Mouse (Mus musculus): ENCODE data around the gene Gm3238.
"Not testable (repeated sequence)": the region's sequence is repeated elsewhere in the genome, so short reads cannot be mapped to it uniquely, and the experiment has no call there.

Gene Gm3238

GRCm38 (mm10) chr10:77741924-77742688 lies 29.0 kb downstream of the Gm3238 start, which contains the start of gene Gm18596:
TSS of gene Gm18596 (minus strand) at chr10:77742638.
- not testable (repeated sequence) for DNase-seq (ENCODE audit: low spot score)

- DNase-seq (ENCODE audit: low spot score) = no peak
These were observed 32.2 kb downstream of the Gm3238 start for GRCm38 (mm10) chr10:77738929-77739328.

GRCm38 (mm10) chr10:77735928-77736327 lies 35.2 kb downstream of the Gm3238 start:
- no peak for DNase-seq (ENCODE audit: low spot score)

GRCm38 (mm10) chr10:77729241-77729640 lies 41.9 kb downstream of the Gm3238 start:
- DNase-seq (ENCODE audit: low spot score) = no peak

DNA sequence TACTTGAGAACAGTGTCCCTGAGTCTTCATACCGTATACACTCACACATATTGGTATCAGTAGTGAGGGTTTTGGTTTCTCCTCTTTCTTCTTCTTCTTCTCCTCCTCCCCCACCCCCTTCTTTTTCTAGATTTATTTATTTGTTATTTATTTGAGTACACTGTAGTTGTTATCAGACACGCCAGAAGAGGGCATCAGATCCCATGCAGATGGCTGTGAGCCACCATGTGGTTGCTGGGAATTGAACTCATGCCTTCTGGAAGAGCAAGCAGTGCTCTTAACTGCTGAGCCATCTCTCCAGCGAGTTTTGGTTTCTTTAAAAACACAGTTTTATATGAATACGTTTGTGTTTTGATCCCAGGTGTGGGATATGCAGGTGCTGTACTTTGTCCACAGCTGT lies 42.8 kb downstream of the Gm3238 start:
- no peak for DNase-seq (ENCODE audit: low spot score)

- DNase-seq (ENCODE audit: low spot score) = no peak
These were observed 44.9 kb downstream of the Gm3238 start, which contains the start of gene Gm10100 for GRCm38 (mm10) chr10:77726186-77726585. TSS of gene Gm10100 (plus strand) at chr10:77726486.

- DNase-seq (ENCODE audit: low spot score) = no peak
These were observed 46.3 kb downstream of the Gm3238 start for GRCm38 (mm10) chr10:77724855-77725254.
